Mouse (Mus musculus) liver, embryonic 14.5 days (tissue): ENCODE measurements around the gene Alg9.

ENCODE experiments used
- CTCF ChIP-seq: IDR thresholded peaks from 2 replicates; pipeline ENCODE4 v1.5.1; 2016; ENCODE audit warnings: antibody characterized with exemption, low read depth, control low read depth
- EP300 ChIP-seq: IDR thresholded peaks from 2 replicates; pipeline ENCODE4 v1.6.1; 2016; ENCODE audit warnings: antibody characterized with exemption, low read depth

DNA sequence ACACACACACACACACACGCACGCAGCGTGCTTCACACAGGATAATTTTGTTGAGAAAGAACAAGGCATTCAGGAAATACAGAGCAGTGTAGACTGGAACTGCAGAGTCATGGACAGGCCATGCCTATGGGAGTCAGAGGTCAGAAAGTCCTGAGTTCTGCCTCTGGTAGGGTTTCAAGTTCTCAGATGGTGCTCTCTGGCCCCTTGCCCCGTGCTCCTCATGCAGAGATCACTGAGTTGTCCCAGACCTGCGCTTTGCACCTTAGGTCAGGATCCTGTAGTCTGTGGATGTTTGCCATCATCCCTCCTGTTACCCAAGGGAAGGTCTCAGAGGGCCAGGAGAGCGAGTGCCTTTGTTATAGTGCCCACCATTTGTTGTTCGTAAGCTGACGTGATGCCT, 22.0 kb downstream of the Alg9 start:
- no peak for TF ChIP-seq EP300
- TF ChIP-seq CTCF = no peak
